Mouse (Mus musculus): ENCODE results near the gene Txnrd2.

Txnrd2 gene

DNA sequence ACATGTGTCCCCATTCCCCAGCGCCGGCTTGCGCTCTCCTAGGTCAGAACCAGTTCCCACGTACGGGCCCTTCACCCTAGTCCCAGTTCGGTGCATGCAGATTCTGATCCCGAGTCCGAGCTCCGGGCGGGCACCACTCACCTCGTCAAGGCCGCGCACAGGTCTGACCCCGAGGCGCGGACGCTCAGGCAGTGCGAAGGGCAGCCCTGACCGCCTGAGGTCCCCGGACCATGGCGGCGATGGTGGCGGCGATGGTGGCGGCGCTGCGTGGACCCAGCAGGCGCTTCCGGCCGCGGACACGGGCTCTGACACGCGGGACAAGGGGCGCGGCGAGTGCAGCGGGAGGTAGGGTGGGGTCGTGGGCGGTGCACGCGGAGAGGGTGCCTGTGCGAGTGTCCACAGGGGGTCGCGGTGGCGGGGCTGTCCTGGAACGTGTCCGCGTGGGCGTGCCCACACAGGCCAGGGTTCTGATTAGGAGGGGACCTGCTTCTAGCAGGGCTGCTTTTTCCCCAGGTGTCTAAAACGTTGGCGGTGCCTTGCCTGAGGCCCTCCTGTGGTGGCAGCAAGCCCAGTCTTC is at the start of gene Txnrd2:
Gene Txnrd2, plus strand, starts transcription at position 170 of the 577 bp plus-strand sequence.
- DNase-seq, result peak; percentile 78 to 89

DNA sequence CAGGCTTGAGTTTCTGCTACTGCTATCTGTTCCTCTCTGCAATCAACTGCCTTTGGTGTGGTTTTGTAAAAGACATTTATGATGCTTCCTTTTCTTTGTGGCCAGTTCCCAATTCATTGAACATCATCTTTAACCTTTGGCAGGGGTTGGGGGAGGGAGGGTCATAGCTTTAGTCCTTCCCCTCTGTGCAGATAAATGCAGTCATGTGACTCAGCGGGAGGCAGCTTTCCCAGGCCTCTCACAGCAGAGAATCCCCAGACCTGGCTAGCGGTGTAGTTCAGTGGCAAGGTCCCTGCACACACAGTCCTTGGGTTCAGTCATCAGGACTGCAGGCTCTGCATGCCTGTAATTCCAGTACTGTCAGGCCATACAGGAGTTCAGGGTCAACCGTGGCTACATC is 49.0 kb upstream of the Txnrd2 start:
- DNase-seq, result peak; percentile 74 to 84

- peak; percentile 21 to 23 for DNase-seq
Measured at GRCm38 (mm10) chr16:18378489-18378888, 47.7 kb upstream of the Txnrd2 start.

DNA sequence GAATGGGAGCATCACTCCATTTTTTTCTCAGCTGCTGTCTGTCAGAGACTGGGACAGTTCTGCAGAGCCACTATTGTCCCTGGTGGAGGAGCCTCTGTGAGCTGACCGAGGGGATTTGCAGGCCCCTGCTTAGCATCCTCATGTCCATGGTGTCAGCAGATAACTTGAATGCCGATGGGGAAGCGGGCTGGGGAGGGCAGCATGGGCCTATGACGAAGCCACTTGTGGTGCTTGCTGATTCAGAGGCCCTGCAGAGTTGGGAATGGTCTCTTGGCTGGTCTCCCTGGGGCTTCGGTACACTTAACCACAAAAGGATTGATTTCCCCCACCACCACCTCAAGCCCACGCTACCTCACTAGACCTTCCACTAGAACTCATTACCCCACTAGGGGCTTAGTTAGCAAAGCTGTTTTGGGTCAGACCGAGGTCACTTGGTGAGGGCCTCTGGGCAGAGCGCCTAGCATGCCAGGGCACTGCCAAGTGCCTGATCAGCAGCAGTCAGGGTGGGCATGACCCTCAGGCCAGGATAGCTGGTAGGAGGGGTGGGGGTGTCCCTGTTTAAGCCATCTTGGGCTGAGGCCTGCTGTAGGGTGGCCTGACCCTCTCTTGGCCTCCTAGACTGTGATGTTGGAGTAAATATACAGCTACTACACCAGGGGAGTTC is 46.7 kb upstream of the Txnrd2 start:
- peak; percentile 56 to 78 for DNase-seq

DNA sequence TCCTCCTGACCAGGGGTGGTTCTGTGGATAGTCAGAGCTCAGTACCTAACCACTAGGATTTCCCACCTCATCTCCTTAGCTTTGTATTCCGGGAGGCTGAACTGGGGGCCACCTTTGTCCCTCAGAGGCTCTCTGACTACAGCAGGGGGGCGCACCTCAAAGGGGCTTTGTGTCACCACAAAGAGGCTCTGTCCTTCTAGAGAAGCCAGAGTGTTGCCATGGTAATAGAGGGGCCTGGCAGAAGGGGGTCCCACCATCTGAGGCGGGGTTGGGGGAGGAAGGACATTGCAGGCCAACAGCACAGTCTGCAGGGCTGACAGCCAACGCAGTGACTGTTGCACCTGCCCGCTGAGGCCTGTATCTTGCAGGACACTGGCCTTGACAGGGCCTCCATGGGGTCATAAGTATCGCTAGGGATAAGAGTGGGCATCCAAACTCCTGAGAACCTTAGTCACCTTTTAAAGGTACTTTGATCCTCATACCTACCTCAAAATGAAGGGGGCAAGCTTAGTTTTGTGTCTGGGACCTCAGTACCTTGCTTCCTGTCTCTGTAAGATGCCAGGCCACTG is 45.6 kb upstream of the Txnrd2 start:
- DNase-seq, result peak in 1 of 2 experiments; percentile 25

- peak in 1 of 2 experiments; percentile 34 for DNase-seq
Measured at GRCm38 (mm10) chr16:18381621-18382258, 44.4 kb upstream of the Txnrd2 start.

DNA sequence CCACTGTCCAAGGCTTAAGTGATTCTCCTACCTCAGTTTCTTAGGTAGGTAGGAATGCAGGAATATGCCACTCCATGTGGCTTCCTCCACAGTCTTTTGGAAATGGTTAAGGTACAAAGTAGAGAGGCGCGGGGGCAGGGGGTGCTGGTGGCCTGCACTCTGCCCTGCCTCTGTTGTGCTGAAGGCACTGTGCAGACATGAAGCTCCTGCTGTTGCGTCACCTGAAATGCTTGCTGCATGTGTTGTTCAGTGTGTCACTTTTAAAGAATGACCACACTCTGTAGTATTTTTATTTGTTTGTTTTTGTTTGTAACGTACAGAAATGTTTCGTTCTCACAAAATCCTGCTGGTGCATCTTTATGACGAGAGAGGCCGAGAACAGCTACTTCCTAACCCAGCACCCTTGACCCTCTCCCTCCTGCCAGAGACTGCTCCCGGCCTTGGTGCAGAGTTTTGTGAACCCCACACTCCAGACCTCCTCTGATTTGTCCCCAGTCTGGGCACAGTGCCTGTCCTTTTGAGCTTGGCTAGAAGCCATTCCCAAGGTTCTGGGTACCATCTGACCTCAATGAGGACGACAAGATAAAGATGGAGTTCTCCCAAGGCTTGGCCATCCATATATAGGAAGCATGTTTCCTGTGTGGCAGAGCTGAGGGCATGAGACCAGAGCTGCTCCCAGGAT is 43.0 kb upstream of the Txnrd2 start:
- DNase-seq, result peak; percentile 55 to 75

- DNase-seq, result peak; percentile 70 to 71
Measured at GRCm38 (mm10) chr16:18383756-18384155, 42.4 kb upstream of the Txnrd2 start.

- DNase-seq, result peak in 1 of 2 experiments; percentile 36
Measured at GRCm38 (mm10) chr16:18384211-18384610, 42.0 kb upstream of the Txnrd2 start.

DNA sequence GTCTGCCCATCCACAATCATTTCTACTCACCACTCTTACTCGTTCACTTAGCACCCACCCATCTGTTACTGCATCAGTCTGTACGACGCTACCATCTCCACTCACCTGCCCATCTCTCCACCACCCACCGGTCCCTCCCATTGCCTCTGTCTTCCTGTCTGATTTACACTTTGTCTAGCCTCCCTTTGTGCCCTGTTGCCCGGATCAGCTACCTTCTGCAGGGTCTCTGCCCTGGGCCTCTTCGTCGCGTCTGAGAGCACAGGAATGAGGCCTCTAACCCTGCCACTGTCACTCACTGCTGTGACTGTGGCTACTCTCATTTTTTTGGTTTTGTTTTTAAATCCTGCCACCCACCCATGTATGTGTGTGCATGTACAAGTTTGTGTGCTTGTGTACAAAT is 41.5 kb upstream of the Txnrd2 start:
- DNase-seq, result peak in 1 of 2 experiments; percentile 23

DNA sequence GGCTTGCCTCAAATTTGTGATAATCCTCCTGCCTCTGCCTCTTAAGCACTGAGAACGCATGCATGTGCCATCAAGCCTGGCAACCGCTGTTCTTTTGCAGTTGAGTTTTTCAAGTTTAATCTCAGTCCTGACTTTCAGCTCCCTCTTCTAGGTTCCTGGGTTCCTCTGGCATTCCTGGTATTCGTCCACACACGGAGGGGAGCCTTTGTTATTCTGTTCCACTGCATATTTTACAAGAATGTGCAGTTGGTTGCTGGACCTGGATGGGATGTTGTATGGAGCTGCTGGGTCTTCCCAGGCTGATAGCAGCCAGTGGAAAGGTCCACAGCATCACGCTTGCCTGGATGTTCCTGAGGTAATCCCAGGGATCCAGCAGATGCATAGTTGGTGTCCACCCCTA is 40.8 kb upstream of the Txnrd2 start:
- peak in 1 of 2 experiments; percentile 16 for DNase-seq

DNA sequence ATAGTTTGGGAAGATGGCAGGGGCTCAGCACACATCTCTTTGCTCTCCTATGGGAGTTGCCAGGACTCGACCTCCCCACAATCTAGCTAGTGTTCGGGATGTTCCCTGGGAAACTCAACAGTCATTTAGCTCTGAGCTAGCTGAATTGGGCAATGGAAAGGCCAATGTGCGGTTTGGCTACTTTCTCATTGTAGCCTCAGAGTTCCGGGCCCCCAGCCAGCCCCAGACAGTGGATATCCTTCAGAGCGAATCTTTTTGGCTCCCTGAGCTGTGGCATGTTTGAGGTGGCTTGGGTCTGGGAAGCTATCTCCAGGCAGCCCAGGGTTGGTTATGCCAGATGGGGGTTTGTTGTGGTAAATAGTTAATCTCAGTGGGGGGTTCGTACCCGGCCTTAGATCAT is 39.7 kb upstream of the Txnrd2 start:
- peak in 1 of 2 experiments; percentile 45 for DNase-seq

DNA sequence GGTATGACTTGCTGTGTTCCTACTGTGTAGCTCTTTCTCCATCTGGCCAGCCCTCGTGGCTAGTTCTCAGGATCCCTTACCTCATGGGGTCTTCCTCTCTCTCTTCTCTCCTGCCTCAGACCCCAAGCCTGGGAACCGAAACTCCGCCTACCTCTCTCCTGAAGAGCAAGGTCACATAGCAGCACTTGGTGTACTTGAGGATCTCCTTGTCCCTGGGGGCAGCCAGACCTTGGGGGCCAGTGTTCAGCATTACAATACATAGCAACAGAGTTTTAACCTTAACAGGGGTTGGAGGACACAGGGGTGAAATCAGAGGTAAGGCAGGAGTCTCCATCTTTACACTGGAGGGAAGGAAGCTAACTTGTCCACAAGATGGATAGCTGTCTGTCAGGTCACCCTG is 39.2 kb upstream of the Txnrd2 start:
- peak in 1 of 2 experiments; percentile 31 for DNase-seq

GRCm38 (mm10) chr16:18387704-18388582 is 38.2 kb upstream of the Txnrd2 start:
- peak in 1 of 2 experiments; percentile 37 for DNase-seq

DNA sequence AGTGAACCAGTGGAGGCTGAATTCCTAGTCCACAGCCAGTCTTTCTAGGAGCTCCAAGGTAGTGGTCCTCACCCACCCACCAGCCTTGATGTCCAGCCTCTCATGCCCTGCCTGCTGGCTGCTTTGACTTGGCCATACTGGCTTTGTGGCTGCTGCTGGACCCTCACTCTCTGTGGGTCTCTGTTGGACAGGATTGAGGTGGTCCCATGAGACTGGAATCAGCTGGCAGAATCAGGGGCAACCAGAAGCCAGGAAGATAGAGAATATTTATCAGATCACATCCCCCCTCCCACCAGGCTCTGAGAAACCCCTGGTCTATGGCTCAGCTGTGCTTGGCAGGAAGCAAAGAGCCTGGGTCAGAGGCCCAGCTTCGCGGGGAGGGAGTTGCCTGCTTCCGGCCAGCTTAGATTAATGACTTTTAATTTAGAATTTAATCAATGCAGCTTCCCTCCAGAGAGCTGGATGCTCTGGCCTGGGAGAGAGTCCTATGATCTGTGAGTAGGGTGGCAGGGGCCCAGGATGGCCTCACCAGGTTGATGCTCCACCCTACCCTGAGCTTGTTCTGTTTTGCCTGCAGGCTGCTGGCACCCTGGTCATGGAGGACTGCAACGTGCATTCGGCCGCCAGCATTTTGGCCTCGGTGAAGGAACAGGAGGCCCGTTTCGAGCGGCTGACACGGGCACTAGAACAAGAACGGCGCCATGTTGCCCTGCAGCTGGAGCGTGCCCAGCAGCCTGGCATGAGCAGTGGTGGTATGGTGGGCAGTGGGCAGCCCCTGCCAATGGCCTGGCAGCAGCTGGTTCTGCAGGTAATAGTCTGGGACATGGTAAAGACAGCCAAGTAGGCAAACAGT is 37.4 kb upstream of the Txnrd2 start:
- DNase-seq, result peak; percentile 44 to 55

DNA sequence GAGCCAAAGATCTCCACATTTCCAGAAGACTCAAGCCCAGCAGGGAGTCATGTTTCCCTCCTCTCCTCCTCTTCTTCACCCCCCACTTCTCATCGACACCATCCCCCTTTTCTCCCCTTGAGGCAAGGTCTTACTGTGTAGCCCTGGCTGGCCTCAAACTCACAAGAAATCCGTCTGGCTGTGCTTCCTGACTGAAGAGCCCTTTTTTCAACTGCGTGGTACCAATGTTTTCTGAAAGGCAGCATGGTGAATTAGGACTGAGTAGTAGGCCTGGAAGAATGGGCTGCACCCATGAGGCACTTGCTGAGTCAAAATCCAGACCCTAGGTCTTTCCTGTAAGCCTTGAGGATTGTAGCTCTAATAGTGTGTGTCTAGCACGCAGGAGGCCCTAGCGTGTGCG is 35.8 kb upstream of the Txnrd2 start:
- DNase-seq, result peak in 1 of 2 experiments; percentile 16

DNA sequence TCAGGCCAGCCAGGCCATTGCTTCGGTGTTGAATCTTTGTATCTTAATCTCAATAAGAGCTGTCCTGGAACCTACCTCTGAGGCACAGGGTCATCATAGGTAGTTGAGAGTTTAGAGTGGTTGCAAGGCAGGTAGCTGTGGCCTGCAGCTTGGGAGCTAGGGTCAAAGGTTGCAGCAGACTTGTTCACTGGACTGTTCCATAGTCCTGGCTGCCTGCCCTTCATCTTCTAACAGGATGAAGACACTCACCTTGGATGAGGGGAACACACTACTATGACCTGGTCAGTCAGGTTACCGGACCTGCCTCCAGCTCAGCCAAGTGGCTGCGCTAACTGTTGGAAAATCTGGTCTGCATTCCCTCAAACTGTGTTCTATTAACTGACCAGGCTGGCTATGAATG is 35.1 kb upstream of the Txnrd2 start:
- DNase-seq, result peak; percentile 82 to 85

DNA sequence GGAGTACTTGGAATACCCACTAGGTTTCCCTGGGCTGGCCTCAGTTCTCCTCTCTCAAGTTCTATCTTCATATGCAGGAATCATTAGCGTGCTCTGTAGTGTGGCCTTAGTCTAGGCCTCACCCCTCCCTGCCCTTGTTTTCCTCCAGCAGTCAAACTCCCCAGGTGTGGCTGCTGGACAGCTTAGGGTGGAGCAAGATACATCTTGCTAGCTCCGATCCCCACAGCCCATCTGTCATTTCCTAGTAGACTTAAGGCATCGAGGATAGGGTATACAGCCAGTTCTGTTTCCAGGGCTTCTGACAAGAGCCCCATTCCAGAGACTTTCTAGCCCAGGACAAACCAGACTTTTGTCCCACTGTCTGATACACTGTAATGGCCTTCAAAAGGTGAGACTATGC is 34.5 kb upstream of the Txnrd2 start:
- peak in 1 of 2 experiments; percentile 20 for DNase-seq

GRCm38 (mm10) chr16:18392469-18393426 is 33.4 kb upstream of the Txnrd2 start:
- peak; percentile 90 to 95 for DNase-seq

DNA sequence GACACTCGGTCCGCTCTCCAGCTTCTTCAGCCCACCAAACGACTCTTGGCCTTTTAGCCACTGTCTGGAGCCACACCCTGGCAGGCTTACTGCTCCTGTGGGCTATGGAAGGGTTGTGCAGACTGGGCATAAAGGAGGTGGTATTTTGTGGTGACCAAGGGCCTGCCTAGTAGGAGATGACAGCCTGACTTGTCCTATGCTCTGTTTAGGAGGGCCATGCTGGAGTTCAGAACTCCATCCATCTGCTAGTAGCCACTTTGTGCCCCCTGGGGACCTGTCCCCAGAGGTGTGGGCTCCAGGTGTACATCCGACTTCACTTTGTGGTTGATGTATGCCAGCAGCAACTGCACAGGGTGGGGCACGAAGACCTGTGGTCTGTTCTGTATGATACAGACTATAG is 32.6 kb upstream of the Txnrd2 start:
- DNase-seq, result peak in 1 of 2 experiments; percentile 29
